Mouse (Mus musculus): ENCODE data around the gene Rsc1a1.

Rsc1a1 gene

DNA sequence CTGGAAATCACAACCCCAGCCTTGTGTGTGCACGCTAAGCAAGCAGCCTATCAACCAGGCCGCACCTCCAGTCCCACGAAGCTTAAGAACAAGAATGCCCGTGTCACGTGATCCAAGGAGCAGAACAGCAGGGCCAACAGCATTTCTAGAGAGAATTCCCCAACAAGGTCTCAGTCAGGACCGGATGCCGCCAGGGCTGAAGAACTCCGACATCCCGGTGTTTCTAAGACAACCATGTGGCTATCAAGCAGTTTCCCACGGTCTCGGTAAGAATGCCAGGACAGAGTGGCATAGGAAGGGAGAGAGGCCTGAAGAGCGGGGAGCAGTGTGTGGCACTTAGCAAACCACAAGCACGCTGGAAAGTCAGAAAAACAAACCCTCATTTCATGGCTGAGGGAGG, 31.6 kb downstream of the Rsc1a1 start:
- no peak for DNase-seq (ENCODE audit: low read depth)

- DNase-seq (ENCODE audit: low read depth), result no peak
Measured at GRCm38 (mm10) chr4:141653044-141653443, 32.4 kb downstream of the Rsc1a1 start.

- no peak for DNase-seq (ENCODE audit: low read depth)
Measured at GRCm38 (mm10) chr4:141651944-141652343, 33.5 kb downstream of the Rsc1a1 start.

DNA sequence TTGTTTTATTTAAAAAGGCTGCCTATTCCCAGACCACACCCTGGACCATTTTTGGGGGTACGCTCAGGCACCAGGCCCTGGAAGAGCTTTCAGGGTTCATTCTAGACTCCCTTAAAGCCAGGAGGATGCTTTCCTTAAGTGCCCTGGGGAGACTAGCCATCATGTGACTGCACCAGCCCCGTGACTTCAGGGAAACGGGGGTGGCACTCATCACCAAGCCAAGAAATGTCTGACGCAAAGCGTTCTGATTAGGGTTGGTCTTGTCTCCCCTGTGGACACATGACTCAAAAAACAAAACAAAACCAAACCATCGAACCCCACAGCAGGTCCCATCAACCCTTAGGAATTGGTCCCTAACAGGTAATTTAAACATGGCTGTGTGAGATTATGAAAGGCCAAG, 34.1 kb downstream of the Rsc1a1 start:
- no peak for DNase-seq (ENCODE audit: low read depth)

DNA sequence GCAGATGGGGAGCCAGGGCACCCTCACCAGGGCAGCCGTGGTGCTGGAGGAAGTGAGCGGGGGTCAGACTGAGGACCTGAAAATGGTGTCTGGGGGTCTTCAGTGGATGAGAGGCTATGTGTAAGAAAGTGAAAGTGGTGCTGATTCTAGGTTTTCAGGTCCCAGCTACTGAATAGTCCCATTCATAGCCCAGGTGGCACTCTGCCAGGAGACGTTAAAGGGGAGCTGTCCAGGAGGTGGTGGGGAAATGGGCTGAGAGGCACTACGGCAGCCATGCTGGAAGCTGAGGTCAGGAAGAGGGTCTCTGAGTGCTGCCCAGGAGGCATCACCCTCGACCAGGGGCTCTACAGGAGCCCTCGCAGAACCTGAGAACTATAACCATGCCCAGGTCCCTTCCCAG, 36.2 kb downstream of the Rsc1a1 start:
- no peak for DNase-seq (ENCODE audit: low read depth)

DNA sequence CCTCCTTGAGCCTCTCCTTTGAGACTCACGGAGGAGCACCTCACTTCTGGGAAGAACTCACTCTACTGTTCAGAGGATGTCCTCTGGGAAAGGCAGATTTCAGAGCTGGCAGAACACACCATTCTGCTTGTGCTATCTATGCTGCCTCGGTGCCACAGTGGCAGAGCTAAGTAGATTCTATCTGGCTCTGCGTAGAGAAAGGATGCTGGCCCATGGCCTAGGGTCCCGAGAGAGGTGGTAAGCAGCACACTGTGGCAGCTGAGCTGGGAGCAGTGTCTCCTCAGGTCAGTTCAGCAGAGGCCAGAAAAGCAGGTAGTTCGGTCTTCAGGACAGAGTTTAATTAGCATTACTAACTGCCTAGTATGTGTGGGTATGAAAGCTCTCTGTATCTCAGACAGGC, 37.1 kb downstream of the Rsc1a1 start:
- DNase-seq (ENCODE audit: low read depth), result no peak

DNA sequence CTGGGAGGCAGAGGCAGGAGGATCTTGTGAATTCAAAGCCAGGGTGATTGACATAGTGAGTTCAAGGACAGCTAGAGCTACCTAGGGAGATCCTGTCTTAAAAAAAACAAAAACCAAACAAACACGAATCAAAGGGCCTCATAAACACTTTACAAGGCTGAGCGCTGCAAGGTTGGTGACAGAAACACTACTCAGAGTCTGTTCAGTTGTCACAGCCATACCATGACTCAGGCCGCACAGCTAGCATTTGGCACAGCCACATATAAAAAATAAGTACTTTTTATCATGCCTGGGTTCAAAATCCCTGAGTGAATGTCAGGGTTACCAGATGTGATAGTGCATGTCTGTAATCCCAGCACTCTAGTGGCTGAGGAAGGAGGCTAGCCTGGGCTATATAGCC, 38.2 kb downstream of the Rsc1a1 start:
- no peak for DNase-seq (ENCODE audit: low read depth)

DNA sequence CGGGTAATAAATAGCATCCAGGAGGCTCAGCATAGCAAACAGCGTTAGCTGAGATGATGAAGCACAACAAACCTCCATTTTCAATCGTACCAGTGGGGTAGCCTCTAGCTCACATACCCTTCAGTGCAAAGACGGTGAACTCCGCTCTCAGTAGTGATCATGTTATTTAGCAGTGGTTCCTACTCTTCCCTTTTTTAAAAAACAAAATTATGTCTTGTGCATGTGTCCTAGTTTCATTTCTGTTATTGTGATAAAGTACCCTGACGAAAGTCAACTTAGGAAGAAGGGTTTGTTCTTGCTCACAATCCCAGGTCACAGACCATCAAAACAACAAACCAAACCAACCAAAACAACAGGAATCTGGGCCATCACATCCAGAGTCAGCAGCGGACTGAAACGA, 39.4 kb downstream of the Rsc1a1 start:
- no peak for DNase-seq (ENCODE audit: low read depth)

GRCm38 (mm10) chr4:141643118-141643855, 42.1 kb downstream of the Rsc1a1 start:
- no peak for DNase-seq (ENCODE audit: low read depth)

- DNase-seq (ENCODE audit: low read depth), result no peak
Measured at GRCm38 (mm10) chr4:141641961-141642811, 43.2 kb downstream of the Rsc1a1 start.

DNA sequence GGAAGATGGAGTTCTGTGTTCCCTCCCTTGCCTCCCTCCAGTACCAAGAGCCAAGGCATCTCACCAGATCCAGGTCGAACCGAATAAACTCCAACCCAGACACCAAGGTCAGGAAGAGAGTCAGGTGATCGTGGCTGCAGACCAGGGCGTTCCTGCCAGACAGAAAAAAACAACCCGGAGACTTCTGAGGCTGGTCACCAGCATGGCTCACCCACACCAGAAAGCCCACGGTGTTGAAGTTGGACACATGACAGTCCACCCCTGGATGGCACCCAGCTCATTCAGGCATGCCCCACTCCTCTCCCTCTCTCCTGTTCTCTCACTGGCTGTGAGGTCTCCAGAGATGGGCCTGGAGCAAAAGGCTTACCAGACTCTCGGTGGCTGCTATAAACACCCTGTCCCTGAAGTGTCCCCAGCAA, 44.0 kb downstream of the Rsc1a1 start:
- DNase-seq (ENCODE audit: low read depth), result peak; percentile 89

- no peak for DNase-seq (ENCODE audit: low read depth)
Measured at GRCm38 (mm10) chr4:141639474-141639873, 45.9 kb downstream of the Rsc1a1 start.

DNA sequence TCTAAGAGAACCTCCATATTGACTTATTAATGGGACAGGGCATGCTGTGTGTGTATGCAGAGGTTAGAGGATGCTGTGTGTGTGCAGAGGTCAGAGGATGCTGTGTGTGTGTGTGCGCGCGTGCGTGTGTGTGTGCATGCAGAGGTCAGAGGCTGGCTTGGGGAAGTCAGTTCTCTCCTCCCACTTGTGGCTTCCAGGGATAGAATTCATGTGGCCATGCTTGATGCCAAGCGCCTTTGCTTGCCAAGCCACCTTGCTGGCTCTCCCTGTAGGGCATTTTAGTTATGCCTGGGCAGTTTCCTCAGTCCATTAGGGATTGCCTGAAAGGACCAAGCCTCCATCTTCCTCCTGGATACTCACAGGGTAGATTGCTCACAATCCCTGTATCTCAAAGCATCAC, 48.7 kb downstream of the Rsc1a1 start:
- DNase-seq (ENCODE audit: low read depth), result peak; percentile 60

DNA sequence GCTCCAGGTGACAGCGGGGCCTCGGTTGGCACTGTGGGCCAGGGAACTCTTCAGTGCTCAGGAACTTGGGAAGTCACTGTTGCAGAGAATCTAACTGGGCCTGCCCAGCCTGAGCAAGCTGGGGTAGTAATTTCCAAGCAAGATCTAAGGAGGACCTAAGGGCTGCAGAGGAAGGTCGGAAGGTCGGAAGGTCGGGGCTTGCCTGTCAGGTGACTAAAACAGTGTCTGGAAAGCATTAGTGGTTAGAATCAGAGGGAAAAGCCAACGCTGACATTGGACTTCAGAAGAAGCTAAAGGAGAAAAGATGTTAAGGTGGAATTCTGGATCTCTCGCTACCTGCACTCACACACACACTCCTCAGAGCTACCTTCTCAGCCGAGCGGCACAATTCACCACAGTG, 49.4 kb downstream of the Rsc1a1 start:
- no peak for DNase-seq (ENCODE audit: low read depth)

Measured in fibroblast of lung, adult 2 months (primary cell).